Mouse (Mus musculus) spleen, postnatal 4 days (tissue): ENCODE results near the gene Alkbh1.

Experiments
- DNase-seq, 2 experiments: peaks; one replicate each; pipeline ENCODE4 v3.0.0; 2022; ENCODE audit warnings: low spot score in 2 of 2

Gene Alkbh1

GRCm38 (mm10) chr12:87418921-87419320, 24.9 kb downstream of the Alkbh1 start:
- no peak for DNase-seq

- peak; percentile 49 to 72 for DNase-seq
Observed at GRCm38 (mm10) chr12:87416690-87417089, 27.1 kb downstream of the Alkbh1 start.

- DNase-seq = no peak
Observed at GRCm38 (mm10) chr12:87415358-87415757, 28.5 kb downstream of the Alkbh1 start.

GRCm38 (mm10) chr12:87413179-87413790, 30.5 kb downstream of the Alkbh1 start:
- peak; percentile 60 to 85 for DNase-seq

DNA sequence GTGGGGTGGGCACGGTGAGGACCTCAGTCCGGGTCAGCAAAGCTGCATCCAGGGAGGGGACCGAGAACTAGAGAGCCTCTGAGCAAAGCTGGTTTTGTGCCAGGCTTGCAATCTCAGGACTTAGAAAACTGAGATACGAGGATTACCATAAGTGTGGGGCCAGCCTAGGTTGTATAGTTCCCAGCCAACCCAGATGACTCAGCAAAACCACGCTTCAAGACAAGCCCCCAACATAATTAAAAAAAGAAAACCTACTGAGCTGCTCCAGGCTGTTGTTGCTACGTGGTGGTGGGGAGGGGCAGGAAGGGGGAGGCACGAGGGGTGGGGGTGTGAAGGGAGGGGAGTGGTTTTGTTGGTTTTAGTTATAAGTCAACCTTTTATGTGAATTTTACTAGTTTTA, 32.8 kb downstream of the Alkbh1 start:
- no peak for DNase-seq

- no peak for DNase-seq
Observed at GRCm38 (mm10) chr12:87409123-87409522, 34.7 kb downstream of the Alkbh1 start.

DNA sequence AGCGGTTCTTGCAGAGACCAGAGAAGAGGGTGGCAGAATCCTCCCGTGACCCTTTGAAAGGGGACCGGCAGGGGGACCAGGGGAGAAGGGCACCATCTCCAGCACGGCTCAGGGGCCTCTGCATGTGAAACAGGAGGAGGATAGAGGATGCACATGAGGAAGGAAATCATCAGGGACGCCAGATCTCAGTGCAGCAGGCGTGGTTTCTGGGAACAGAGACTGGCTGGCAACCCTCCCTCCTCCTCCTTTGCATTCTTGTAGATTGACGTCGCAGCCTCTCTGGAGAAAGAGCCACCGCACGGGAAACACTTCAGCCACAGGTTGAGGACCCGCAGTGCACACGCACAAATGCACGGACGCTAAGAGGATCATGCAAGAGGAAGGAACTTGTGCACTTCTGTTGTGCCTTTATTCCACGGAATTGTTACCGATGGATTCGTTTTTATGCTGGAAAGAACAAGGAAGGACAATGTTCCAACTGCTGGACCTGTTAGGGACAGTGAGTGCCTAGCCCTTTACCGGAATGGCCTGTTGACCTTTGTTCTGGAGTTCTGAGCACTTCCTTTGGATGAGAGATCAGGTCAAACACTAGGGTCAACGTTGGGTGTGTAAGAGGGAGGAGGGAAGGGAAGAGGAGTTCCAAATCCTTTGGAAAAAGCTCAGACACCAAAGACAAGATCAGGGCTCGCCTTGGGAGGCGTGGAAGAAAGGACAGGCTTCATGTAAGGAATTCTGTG, 35.8 kb downstream of the Alkbh1 start:
- no peak for DNase-seq

GRCm38 (mm10) chr12:87405721-87406120, 38.1 kb downstream of the Alkbh1 start:
- no peak for DNase-seq

- no peak for DNase-seq
Observed at GRCm38 (mm10) chr12:87405165-87405564, 38.7 kb downstream of the Alkbh1 start.

DNA sequence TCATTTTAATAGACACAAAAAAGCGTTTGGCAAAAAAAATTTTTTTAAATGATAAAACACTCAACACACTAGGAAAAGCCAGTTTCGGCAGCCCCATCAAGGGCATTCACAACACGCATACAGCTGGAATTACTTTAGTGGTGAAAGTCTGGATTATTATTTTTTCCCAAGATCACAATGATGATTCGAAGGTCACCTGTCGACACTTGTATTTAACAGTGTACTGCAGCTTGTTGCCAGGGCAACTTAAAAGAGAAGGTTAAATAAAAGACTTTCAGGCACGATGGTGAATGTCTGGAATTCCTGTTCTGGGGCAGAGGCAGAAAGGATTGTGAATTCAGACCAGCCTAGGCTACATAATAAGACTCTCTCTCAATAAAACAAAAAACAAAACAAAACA, 41.9 kb downstream of the Alkbh1 start:
- DNase-seq = no peak

- no peak for DNase-seq
Observed at GRCm38 (mm10) chr12:87399119-87399819, 44.5 kb downstream of the Alkbh1 start.

- DNase-seq = no peak
Observed at GRCm38 (mm10) chr12:87397811-87398417, 45.9 kb downstream of the Alkbh1 start.

GRCm38 (mm10) chr12:87397126-87397525, 46.7 kb downstream of the Alkbh1 start:
- no peak for DNase-seq

DNA sequence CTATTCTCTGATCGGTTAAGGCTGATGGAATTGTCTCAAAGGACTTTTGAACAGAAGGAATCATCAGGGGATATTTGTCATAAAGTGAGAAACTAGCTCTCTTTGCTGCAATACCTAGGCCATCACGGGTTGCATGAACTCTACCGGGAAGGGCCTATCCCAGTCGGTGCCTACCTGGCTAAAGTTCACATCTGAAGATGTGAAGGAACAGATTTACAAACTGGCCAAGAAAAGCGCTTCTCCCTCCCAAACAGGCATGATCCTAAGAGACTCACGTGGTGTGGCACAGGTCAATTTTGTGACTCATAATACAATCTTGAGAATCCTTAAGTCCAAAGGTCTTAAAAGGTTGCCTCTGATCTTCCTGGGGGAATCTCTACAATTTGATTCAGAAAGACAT, 49.5 kb downstream of the Alkbh1 start:
- no peak for DNase-seq

DNA sequence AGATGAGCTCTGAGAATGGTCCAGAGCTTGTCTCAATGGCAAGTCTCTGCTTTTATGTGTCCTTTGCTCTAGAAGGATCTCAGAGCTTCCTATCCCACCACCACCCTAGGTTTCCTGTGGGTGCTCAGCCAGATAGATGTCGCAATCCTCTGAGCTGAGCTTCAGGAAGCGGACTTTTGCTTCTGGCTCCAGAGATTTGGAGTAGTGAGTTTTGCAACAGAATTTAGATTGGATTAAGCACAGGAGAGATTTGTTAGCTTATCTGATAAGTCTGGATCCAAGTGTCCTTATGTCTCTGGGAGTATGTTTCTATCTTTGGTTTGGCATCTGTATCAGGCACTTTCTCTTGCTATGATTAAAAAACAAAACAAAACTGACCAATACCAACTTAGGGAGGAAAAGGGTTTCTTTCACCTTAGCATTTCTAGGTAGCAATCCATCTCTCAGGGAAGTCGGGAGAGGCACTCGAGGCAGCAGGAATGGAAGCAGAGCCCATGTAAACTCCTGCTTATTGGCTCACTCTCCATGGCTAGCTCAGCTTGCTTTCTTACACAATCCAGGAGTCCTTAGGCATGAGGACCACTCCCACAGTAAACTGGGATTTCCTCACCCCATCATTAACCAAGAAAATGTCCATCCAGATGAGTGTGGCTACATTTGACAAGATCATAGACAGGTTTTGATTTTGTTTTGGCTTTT, 50.2 kb downstream of the Alkbh1 start:
- DNase-seq = no peak

GRCm38 (mm10) chr12:87391355-87391754, 52.5 kb downstream of the Alkbh1 start:
- DNase-seq = no peak

DNA sequence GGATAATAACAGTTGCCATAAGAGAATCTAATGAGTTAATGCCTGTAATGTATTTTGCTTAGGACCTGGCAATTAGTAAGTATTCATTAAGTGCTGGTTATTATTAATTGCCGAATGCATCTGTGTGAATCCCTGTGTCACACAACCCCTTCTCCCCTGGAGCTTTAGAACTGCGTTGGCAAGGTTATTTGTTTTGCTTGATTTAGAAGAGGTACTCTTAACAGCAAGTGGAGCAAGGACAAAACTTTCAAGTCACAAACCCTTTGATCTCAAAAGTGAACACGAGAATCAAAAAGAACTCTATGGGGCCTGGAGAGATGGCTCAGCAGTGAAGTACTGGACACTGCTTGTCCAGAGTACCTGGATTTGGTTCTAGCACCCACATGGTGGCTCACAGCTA, 54.6 kb downstream of the Alkbh1 start:
- no peak for DNase-seq

DNA sequence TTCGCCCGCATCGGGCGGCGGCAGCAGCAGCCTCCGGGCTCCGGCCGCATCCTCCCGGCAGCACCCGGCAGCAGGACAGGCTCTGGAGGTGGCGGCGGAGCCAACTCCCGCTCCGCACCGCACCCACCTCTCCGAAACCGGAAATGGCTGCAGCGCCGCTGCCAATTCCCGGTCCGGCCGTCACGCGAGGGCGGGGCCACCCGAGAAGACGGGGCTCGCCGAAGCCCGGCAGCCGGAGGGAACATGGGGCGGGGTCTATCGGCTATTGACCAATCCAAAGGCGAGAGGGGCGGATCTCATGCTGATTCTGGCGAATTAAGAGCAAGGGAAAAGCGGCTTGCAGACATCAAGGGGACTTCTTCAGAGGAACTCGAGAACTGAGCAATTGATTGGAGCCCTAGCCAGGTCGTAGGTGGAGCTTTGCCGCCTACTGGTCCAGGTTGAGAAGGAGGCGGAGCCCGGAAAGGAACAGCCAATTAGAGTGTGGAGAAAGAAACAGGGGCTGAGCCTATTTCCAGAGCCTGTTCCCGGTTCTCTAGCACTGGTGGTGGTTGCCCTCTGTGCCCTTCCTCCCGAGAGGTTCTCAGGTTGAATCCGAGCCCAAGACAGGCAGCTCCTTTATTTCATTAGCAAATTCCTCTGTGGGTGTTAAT, 55.6 kb downstream of the Alkbh1 start, which contains the start of gene Sptlc2:
Gene Sptlc2 (minus strand): TSS at position 234 of the 653 bp plus-strand sequence.
- DNase-seq = peak; percentile 99

DNA sequence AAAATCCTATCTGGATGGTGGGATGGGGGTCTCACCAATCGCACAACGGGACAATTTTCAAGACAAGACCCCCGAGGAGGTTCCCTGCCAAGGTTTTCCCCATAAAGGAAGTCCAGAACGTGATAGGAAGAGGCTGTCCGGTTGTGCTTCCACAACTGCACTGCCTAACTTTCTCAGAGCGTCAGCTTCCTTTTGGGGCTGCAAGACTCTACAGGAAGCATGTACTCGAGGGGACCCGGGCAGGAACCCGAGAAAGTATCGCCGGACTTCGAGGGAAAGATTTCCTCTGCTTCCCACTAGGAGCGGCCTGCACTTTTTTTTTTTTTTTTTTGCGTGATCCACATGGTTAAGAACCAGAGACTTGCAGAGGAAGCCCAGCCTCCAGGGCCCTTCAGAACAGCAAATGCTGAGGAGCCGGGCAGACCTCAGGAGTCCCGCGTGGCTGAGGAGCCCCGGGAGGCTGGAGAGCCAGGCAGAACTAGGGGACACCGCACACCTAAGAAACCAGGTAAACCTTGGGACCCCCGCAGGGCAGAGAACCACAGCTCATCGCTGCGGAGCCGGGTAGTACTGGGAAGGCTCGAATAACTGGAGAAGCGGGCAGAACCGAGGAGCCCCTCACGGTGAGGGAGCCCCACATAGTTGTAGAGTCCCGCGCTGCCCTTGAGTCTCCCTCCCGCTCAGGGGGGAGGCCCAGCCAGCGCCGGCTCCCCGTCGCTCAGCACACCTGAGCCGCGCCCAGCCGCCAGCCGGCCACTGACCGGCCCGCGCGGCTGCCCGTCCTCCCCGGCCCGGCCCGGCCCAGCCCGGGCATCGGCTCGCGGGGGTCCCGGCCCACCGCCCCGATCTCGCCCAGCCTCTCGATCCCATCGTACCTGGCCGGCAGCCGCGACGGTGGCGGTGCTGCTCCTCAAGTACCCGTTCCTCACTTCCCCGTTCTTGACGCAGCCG, 56.4 kb downstream of the Alkbh1 start:
- peak; percentile 30 to 74 for DNase-seq

DNA sequence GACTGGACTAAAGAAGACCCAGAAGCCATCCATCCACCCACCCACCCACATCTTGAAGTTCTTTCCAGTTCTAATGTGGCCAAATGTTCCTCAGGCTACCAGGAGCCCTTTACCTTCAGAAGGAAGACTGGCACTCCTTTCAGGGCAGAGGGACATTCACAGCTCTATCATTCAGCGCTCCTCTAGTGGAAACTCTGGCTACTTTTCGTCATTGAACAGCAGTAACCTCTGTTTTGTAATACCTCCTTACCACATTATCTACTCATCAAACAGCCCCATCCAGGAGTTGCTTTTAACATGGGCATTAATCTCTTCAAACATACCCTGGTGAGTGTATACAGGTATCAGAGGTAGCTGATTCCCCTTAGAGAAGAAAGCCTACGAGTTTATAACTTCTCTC, 58.8 kb downstream of the Alkbh1 start:
- no peak for DNase-seq
